Mouse (Mus musculus): ENCODE measurements at regions not wholly inside any gene's neighbourhood (a gene's known extent, or its start where the extent isn't known, plus 50 kb on each side); places are given as distances from the start of the nearest gene placed in this dataset.

- DNase-seq (ENCODE audit: low spot score in 2 of 2) = no peak
These were observed 233.8 kb upstream of the Zmiz1 start for GRCm38 (mm10) chr14:25225214-25225613.

GRCm38 (mm10) chr14:25226155-25226839 lies 232.7 kb upstream of the Zmiz1 start:
- peak; percentile 67 to 78 for DNase-seq (ENCODE audit: low spot score in 2 of 2)

GRCm38 (mm10) chr14:25226840-25227506 lies 232.0 kb upstream of the Zmiz1 start:
- no peak for DNase-seq (ENCODE audit: low spot score in 2 of 2)

- no peak for DNase-seq (ENCODE audit: low spot score in 2 of 2)
These were observed 230.5 kb upstream of the Zmiz1 start for GRCm38 (mm10) chr14:25228321-25229047.

- DNase-seq (ENCODE audit: low spot score in 2 of 2) = no peak
These were observed 229.4 kb upstream of the Zmiz1 start for GRCm38 (mm10) chr14:25229569-25229968.

- DNase-seq (ENCODE audit: low spot score in 2 of 2) = no peak
These were observed 227.1 kb upstream of the Zmiz1 start for GRCm38 (mm10) chr14:25231881-25232280.

GRCm38 (mm10) chr14:25236421-25236973 lies 222.5 kb upstream of the Zmiz1 start:
- DNase-seq (ENCODE audit: low spot score in 2 of 2) = no peak

GRCm38 (mm10) chr14:25239335-25239960 lies 219.5 kb upstream of the Zmiz1 start:
- no peak for DNase-seq (ENCODE audit: low spot score in 2 of 2)

GRCm38 (mm10) chr14:25242753-25243152 lies 216.2 kb upstream of the Zmiz1 start:
- no peak for DNase-seq (ENCODE audit: low spot score in 2 of 2)

- DNase-seq (ENCODE audit: low spot score in 2 of 2) = no peak
These were observed 215.7 kb upstream of the Zmiz1 start for GRCm38 (mm10) chr14:25243289-25243688.

- DNase-seq (ENCODE audit: low spot score in 2 of 2) = no peak
These were observed 215.3 kb upstream of the Zmiz1 start for GRCm38 (mm10) chr14:25243698-25244097.

GRCm38 (mm10) chr14:25244841-25245240 lies 214.1 kb upstream of the Zmiz1 start:
- no peak for DNase-seq (ENCODE audit: low spot score in 2 of 2)

GRCm38 (mm10) chr14:25245691-25246090 lies 213.3 kb upstream of the Zmiz1 start:
- DNase-seq (ENCODE audit: low spot score in 2 of 2) = no peak

- no peak for DNase-seq (ENCODE audit: low spot score in 2 of 2)
These were observed 210.0 kb upstream of the Zmiz1 start for GRCm38 (mm10) chr14:25248941-25249340.

GRCm38 (mm10) chr14:25253016-25253850 lies 205.8 kb upstream of the Zmiz1 start:
- no peak for DNase-seq (ENCODE audit: low spot score in 2 of 2)

GRCm38 (mm10) chr14:25263121-25263520 lies 195.9 kb upstream of the Zmiz1 start:
- DNase-seq (ENCODE audit: low spot score in 2 of 2) = no peak

GRCm38 (mm10) chr14:25266846-25267245 lies 192.1 kb upstream of the Zmiz1 start:
- no peak for DNase-seq (ENCODE audit: low spot score in 2 of 2)

GRCm38 (mm10) chr14:25268090-25268631 lies 190.8 kb upstream of the Zmiz1 start:
- DNase-seq (ENCODE audit: low spot score in 2 of 2) = no peak

- no peak for DNase-seq (ENCODE audit: low spot score in 2 of 2)
These were observed 188.6 kb upstream of the Zmiz1 start for GRCm38 (mm10) chr14:25270227-25270876.

Data from frontal cortex, postnatal 25 days (tissue).